Mouse (Mus musculus) heart, postnatal 0 days (tissue): Measurements from ENCODE around the gene Lrrc3c. TPM values are rescaled to one million over a fixed set of nuclear protein-coding genes. Genes with fewer than 3 reads are reported as not detected.
"Not testable (repeated sequence)": the region's sequence is repeated elsewhere in the genome, so short reads cannot be mapped to it uniquely, and the experiment has no call there.

Source experiments
- ATAC-seq: fragments of 200-750 bp; cut with Nextera tagmentation; 2 replicates; pipeline ENCODE4 v1.8.0; 2017; ENCODE audit warnings: low read depth, moderate number of reproducible peaks, moderate library complexity; ENCODE audit not compliant: insufficient read depth
- DNase-seq: peaks from one replicate; pipeline ENCODE4 v3.0.0-alpha.2; 2016; ENCODE audit warnings: low spot score
- H3K27ac ChIP-seq: fragments of 300-500 bp; sonication (generic); 2 replicates; pipeline ENCODE4 v1.5.1; 2014; ENCODE audit warnings: low read depth, mild to moderate bottlenecking
- H3K27me3 ChIP-seq: fragments of 300-500 bp; sonication (generic); 2 replicates; pipeline ENCODE4 v1.6.1; 2014; ENCODE audit warnings: low read length, mixed read lengths; ENCODE audit not compliant: control insufficient read depth, insufficient read depth
- H3K36me3 ChIP-seq: fragments of 300-500 bp; sonication (generic); replicated peaks from 2 replicates; pipeline ENCODE4 v1.6.1; 2014; ENCODE audit warnings: low read length, mixed read lengths; ENCODE audit not compliant: control insufficient read depth, insufficient read depth
- H3K4me1 ChIP-seq: fragments of 300-500 bp; sonication (generic); 2 replicates; pipeline ENCODE4 v1.6.1; 2014; ENCODE audit warnings: antibody characterized with exemption; ENCODE audit not compliant: control insufficient read depth, insufficient read depth
- H3K4me2 ChIP-seq: fragments of 300-500 bp; sonication (generic); 2 replicates; pipeline ENCODE4 v1.6.1; 2014; ENCODE audit warnings: low read depth, mild to moderate bottlenecking, low read length, moderate library complexity
- H3K4me3 ChIP-seq: fragments of 300-500 bp; sonication (generic); 2 replicates; pipeline ENCODE4 v1.5.1; 2014; ENCODE audit warnings: low read depth, low read length
- H3K9ac ChIP-seq: fragments of 300-500 bp; sonication (generic); replicated peaks from 2 replicates; pipeline ENCODE4 v1.6.1; 2014; ENCODE audit warnings: low read depth, low read length, mixed read lengths
- H3K9me3 ChIP-seq: fragments of 300-500 bp; sonication (generic); replicated peaks from 2 replicates; pipeline ENCODE4 v1.6.1; 2016; ENCODE audit warnings: low read length; ENCODE audit not compliant: control insufficient read depth
- CTCF ChIP-seq: IDR thresholded peaks from 2 replicates; pipeline ENCODE4 v1.5.1; 2016; ENCODE audit warnings: antibody characterized with exemption, control low read depth, low read depth
- EP300 ChIP-seq: IDR thresholded peaks from 2 replicates; pipeline ENCODE4 v1.6.1; 2016; ENCODE audit warnings: antibody characterized with exemption, low read depth
- WGBS: fragments of 180-500 bp; shearing (Covaris S2); extraction: QIAGEN DNeasy Blood & Tissue Kit; methylation state at CpG from one replicate; pipeline ENCODE4 v1.1.7; 2014; 5-methylcytosine and 5-hydroxymethylcytosine counted together
- polyA plus RNA-seq: library from polyadenylated mRNA; unstranded; fragments of >200 nt; fragmentation: Nextera tagmentation; extraction: Ambion mirVana; gene quantifications from 2 replicates; pipeline ENCODE4 v1.2.1, GENCODE M21; 2015
- total RNA-seq: library from RNA; depleted of rRNA; stranded (reverse); fragments of >200 nt; gene quantifications from 2 replicates; pipeline ENCODE4 v1.2.3, GENCODE M21; 2014; ENCODE audit warnings: low replicate concordance

Lrrc3c gene
- total and polyA plus RNA-seq, 2 experiments from 2014 or later = not detected

- Histone ChIP-seq H3K4me1 (peaks cover 12% of the 10 kb centered on the region; the same call in 1 of the 2 replicates), H3K4me2 (peak overlapping the region; percentile 43), H3K9ac (no peak overlapping the region), H3K4me3 (no peak overlapping the region), H3K9me3 (no peaks in the 10 kb centered on the region), H3K36me3 (no peaks in the 10 kb centered on the region), H3K27me3 (peaks cover 17% of the 10 kb centered on the region), H3K27ac (no peak overlapping the region)
- TF ChIP-seq CTCF = no peak
- TF ChIP-seq EP300 = no peak
- peak; percentile 28; the same call in 1 of the 2 replicates for ATAC-seq
- 1% methylated on average over 20 of the region's 20 CpGs for WGBS
- no peak for DNase-seq
Observed at GRCm38 (mm10) chr11:98602090-98602690, 4.1 kb downstream of the Lrrc3c start.

GRCm38 (mm10) chr11:98603953-98604352 lies 5.9 kb downstream of the Lrrc3c start:
- Histone ChIP-seq H3K4me3 (no peak overlapping the region), H3K36me3 (no peaks in the 10 kb centered on the region), H3K4me1 (0 out of 2 replicates have a peak, but pooled peaks cover 12% of the 10 kb centered on the region), H3K9ac (no peak overlapping the region), H3K9me3 (no peaks in the 10 kb centered on the region), H3K4me2 (no peak overlapping the region), H3K27ac (no peak overlapping the region), H3K27me3 (peaks cover 7% of the 10 kb centered on the region; the same call in 1 of the 2 replicates)
- TF ChIP-seq EP300 = no peak
- no peak for TF ChIP-seq CTCF
- DNase-seq (no peak), ATAC-seq (no peak)
- 80% methylated on average over 2 of the region's 2 CpGs for WGBS

GRCm38 (mm10) chr11:98604911-98605310 lies 6.8 kb downstream of the Lrrc3c start:
- H3K27ac ChIP-seq, H3K9ac ChIP-seq, H3K4me2 ChIP-seq, ATAC-seq, DNase-seq, H3K9me3 ChIP-seq, H3K4me3 ChIP-seq, H3K36me3 ChIP-seq, H3K27me3 ChIP-seq: not testable (repeated sequence)
- 65% methylated on average over 6 of the region's 6 CpGs for WGBS
- 0 out of 2 replicates have a peak, but pooled peaks cover 12% of the 10 kb centered on the region for H3K4me1 ChIP-seq

GRCm38 (mm10) chr11:98606763-98607162 lies 8.7 kb downstream of the Lrrc3c start:
- Histone ChIP-seq H3K27me3 (no peaks in the 10 kb centered on the region), H3K4me3 (no peak overlapping the region), H3K36me3 (no peaks in the 10 kb centered on the region), H3K9me3 (no peaks in the 10 kb centered on the region), H3K9ac (no peak overlapping the region), H3K4me2 (no peak overlapping the region), H3K4me1 (0 out of 2 replicates have a peak, but pooled peaks cover 9% of the 10 kb centered on the region), H3K27ac (no peak overlapping the region)
- ATAC-seq = no peak
- peak; percentile 44 for DNase-seq
- WGBS = 4% methylated on average over 3 of the region's 3 CpGs
- TF ChIP-seq EP300 (no peak), CTCF (peak; percentile 81)

- Histone ChIP-seq H3K4me3 (no peak overlapping the region), H3K9me3 (no peaks in the 10 kb centered on the region), H3K36me3 (no peaks in the 10 kb centered on the region), H3K27ac (no peak overlapping the region), H3K4me1 (no peaks in the 10 kb centered on the region), H3K9ac (no peak overlapping the region), H3K27me3 (no peaks in the 10 kb centered on the region), H3K4me2 (no peak overlapping the region)
- TF ChIP-seq CTCF = no peak
- no peak for TF ChIP-seq EP300
- DNase-seq = no peak
- WGBS = 85% methylated on average over 13 of the region's 13 CpGs
- no peak for ATAC-seq
Observed at GRCm38 (mm10) chr11:98620791-98621190, 22.7 kb downstream of the Lrrc3c start.

- WGBS = 71% methylated on average over 6 of the region's 6 CpGs
- not testable (repeated sequence) for ATAC-seq, H3K4me2 ChIP-seq
Observed at GRCm38 (mm10) chr11:98623981-98624380, 25.9 kb downstream of the Lrrc3c start.

GRCm38 (mm10) chr11:98624381-98624780 lies 26.3 kb downstream of the Lrrc3c start:
- H3K9ac ChIP-seq, H3K4me2 ChIP-seq, H3K9me3 ChIP-seq, H3K36me3 ChIP-seq, ATAC-seq, H3K4me1 ChIP-seq, H3K27me3 ChIP-seq, H3K27ac ChIP-seq, DNase-seq, H3K4me3 ChIP-seq: not testable (repeated sequence)
- 83% methylated on average over 2 of the region's 2 CpGs for WGBS

More at GRCm38 (mm10) chr11:98623981-98624380, 25.9 kb downstream of the Lrrc3c start:
- not testable (repeated sequence) for DNase-seq, H3K9me3 ChIP-seq, H3K27me3 ChIP-seq, H3K4me3 ChIP-seq, H3K36me3 ChIP-seq, H3K27ac ChIP-seq, H3K9ac ChIP-seq, H3K4me1 ChIP-seq
